Mouse (Mus musculus): ENCODE measurements around the gene Pla2g3. TPM values are rescaled to one million over a fixed set of nuclear protein-coding genes. Genes with fewer than 3 reads are reported as not detected.

Gene Pla2g3
- polyA plus RNA-seq, 1 experiment, result 0.11 TPM

DNA sequence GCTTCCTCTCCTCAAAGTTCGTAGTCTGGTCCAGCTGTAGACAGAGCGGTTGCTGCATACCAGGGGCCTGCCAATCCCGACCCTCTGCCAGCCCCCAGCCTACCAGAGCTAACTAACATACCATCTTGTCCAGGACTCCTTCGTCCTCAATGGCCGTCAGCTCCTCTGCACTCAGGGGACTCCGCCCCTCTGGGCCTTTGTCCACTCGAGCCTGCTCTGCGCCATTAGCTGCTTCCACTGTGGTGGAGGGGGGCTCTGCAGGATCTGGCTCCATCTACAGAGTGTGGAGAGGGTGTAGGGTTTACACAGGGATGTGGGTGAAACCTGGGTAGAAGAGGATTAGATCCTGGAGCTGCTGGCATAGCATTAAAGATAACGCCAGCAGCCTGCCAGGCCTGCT lies 38.1 kb downstream of the Pla2g3 start:
- H3K4me1 ChIP-seq, result peaks cover under 1% of the 10 kb centered on the region; the same call in 1 of the 2 replicates
- no peaks in the 10 kb centered on the region for H3K9me3 ChIP-seq
- no peak overlapping the region for H3K4me3 ChIP-seq (replicated peaks)
- peaks cover 100% of the 10 kb centered on the region for H3K36me3 ChIP-seq (replicated peaks; ENCODE audit: low read length)
- TF ChIP-seq FLI1 (IDR thresholded peaks at IDR 0.05; ENCODE audit: low read length) (no peak), GATA1 (IDR thresholded peaks at IDR 0.05; ENCODE audit: borderline replicate concordance, low read length) (no peak)
- peaks cover 11% of the 10 kb centered on the region for H3K27me3 ChIP-seq (replicated peaks)

GRCm38 (mm10) chr11:3526979-3527738 lies 39.1 kb downstream of the Pla2g3 start:
- peaks cover 8% of the 10 kb centered on the region for H3K27me3 ChIP-seq (replicated peaks)
- H3K9me3 ChIP-seq, result no peaks in the 10 kb centered on the region
- H3K4me3 ChIP-seq (replicated peaks), result no peak overlapping the region
- TF ChIP-seq GATA1 (IDR thresholded peaks at IDR 0.05; ENCODE audit: borderline replicate concordance, low read length), result no peak
- no peak for TF ChIP-seq FLI1 (IDR thresholded peaks at IDR 0.05; ENCODE audit: low read length)
- peaks cover under 1% of the 10 kb centered on the region; the same call in 1 of the 2 replicates for H3K4me1 ChIP-seq
- peaks cover 100% of the 10 kb centered on the region for H3K36me3 ChIP-seq (replicated peaks; ENCODE audit: low read length)

GRCm38 (mm10) chr11:3527766-3528165 lies 39.7 kb downstream of the Pla2g3 start:
- H3K9me3 ChIP-seq, result no peaks in the 10 kb centered on the region
- peaks cover 7% of the 10 kb centered on the region; the same call in 1 of the 2 replicates for H3K4me1 ChIP-seq
- H3K36me3 ChIP-seq (replicated peaks; ENCODE audit: low read length), result peaks cover 100% of the 10 kb centered on the region
- H3K27me3 ChIP-seq (replicated peaks), result peaks cover 5% of the 10 kb centered on the region
- H3K4me3 ChIP-seq (replicated peaks), result no peak overlapping the region
- TF ChIP-seq GATA1 (IDR thresholded peaks at IDR 0.05; ENCODE audit: borderline replicate concordance, low read length), result no peak
- TF ChIP-seq FLI1 (IDR thresholded peaks at IDR 0.05; ENCODE audit: low read length), result no peak

- Histone ChIP-seq H3K36me3 (replicated peaks; ENCODE audit: low read length) (peaks cover 100% of the 10 kb centered on the region), H3K27me3 (replicated peaks) (peaks cover 2% of the 10 kb centered on the region), H3K4me3 (replicated peaks) (no peak overlapping the region), H3K9me3 (no peaks in the 10 kb centered on the region), H3K4me1 (peaks cover 11% of the 10 kb centered on the region; the same call in 1 of the 2 replicates)
- TF ChIP-seq GATA1 (IDR thresholded peaks at IDR 0.05; ENCODE audit: borderline replicate concordance, low read length) (no peak), FLI1 (IDR thresholded peaks at IDR 0.05; ENCODE audit: low read length) (no peak)
These were observed 40.1 kb downstream of the Pla2g3 start for GRCm38 (mm10) chr11:3528208-3528607.

DNA sequence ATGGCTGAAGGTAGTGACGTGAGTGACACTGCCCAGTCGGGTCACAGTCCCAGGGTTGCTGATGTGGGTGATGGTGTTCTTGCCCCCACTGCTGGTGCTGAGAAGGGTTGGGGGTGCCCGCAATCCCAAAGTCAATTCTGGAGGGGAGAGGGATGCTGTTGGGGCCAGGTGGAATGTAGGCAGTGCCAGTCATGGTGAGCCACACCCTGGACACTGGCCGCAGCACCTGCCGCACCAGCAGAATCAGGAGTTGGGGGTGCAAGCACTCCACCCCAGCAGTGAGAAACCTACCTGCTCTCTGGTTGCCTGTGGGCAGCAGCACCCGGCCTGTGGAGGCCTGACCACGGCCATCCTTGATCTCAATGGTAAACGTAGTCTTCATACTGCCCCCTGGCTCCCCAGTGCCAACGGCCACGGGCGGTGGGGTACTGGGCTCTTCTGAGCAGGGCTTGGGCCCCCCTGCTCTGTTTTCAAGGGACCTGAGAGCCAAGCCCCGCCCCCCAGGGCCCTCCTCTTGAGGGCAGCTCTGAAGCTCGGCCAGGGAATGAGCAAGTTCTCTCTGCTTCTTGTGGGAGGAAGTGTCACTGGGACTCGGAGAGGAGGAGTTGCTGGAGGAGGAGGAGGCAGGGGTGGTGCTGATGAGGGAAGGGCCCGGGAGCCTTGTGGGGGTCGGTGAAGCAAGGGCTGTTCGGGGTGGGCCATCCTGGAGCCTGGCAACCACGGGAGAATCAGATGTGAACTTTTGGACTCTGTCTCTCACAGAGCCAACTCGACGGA lies 41.6 kb downstream of the Pla2g3 start:
- peaks cover 100% of the 10 kb centered on the region for H3K36me3 ChIP-seq (replicated peaks; ENCODE audit: low read length)
- no peak for TF ChIP-seq FLI1 (IDR thresholded peaks at IDR 0.05; ENCODE audit: low read length)
- TF ChIP-seq GATA1 (IDR thresholded peaks at IDR 0.05; ENCODE audit: borderline replicate concordance, low read length), result no peak
- peaks cover 2% of the 10 kb centered on the region for H3K27me3 ChIP-seq (replicated peaks)
- H3K9me3 ChIP-seq, result no peaks in the 10 kb centered on the region
- H3K4me3 ChIP-seq (replicated peaks), result no peak overlapping the region
- H3K4me1 ChIP-seq, result peaks cover 15% of the 10 kb centered on the region

GRCm38 (mm10) chr11:3530731-3531130 lies 42.6 kb downstream of the Pla2g3 start:
- H3K4me1 ChIP-seq, result peaks cover 26% of the 10 kb centered on the region
- peaks cover 96% of the 10 kb centered on the region for H3K36me3 ChIP-seq (replicated peaks; ENCODE audit: low read length)
- no peak overlapping the region for H3K4me3 ChIP-seq (replicated peaks)
- peaks cover 2% of the 10 kb centered on the region for H3K27me3 ChIP-seq (replicated peaks)
- H3K9me3 ChIP-seq, result no peaks in the 10 kb centered on the region
- TF ChIP-seq FLI1 (IDR thresholded peaks at IDR 0.05; ENCODE audit: low read length) (no peak), GATA1 (IDR thresholded peaks at IDR 0.05; ENCODE audit: borderline replicate concordance, low read length) (no peak)

DNA sequence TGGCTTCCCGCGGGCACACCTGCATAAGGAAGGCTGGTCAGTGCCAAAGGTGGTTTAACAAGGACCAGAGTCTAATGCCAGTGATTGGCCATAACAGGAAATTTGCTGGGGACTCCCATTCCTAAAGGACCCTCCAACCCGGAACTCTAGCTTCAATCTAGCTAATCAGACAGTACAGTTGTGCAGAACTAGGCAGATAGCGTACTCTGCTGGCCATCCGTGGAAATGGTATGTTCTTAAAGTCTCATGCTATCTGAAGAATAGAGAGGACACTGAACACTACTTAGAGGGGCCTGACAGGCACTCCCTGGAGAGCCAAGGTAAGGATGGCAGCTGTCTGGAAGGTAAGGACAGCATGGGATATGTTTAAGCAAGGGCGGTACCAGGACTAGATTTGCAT lies 43.5 kb downstream of the Pla2g3 start:
- no peaks in the 10 kb centered on the region for H3K9me3 ChIP-seq
- H3K4me3 ChIP-seq (replicated peaks), result no peak overlapping the region
- peaks cover 2% of the 10 kb centered on the region for H3K27me3 ChIP-seq (replicated peaks)
- TF ChIP-seq GATA1 (IDR thresholded peaks at IDR 0.05; ENCODE audit: borderline replicate concordance, low read length) (no peak), FLI1 (IDR thresholded peaks at IDR 0.05; ENCODE audit: low read length) (no peak)
- H3K36me3 ChIP-seq (replicated peaks; ENCODE audit: low read length), result peaks cover 96% of the 10 kb centered on the region
- H3K4me1 ChIP-seq, result peaks cover 35% of the 10 kb centered on the region

DNA sequence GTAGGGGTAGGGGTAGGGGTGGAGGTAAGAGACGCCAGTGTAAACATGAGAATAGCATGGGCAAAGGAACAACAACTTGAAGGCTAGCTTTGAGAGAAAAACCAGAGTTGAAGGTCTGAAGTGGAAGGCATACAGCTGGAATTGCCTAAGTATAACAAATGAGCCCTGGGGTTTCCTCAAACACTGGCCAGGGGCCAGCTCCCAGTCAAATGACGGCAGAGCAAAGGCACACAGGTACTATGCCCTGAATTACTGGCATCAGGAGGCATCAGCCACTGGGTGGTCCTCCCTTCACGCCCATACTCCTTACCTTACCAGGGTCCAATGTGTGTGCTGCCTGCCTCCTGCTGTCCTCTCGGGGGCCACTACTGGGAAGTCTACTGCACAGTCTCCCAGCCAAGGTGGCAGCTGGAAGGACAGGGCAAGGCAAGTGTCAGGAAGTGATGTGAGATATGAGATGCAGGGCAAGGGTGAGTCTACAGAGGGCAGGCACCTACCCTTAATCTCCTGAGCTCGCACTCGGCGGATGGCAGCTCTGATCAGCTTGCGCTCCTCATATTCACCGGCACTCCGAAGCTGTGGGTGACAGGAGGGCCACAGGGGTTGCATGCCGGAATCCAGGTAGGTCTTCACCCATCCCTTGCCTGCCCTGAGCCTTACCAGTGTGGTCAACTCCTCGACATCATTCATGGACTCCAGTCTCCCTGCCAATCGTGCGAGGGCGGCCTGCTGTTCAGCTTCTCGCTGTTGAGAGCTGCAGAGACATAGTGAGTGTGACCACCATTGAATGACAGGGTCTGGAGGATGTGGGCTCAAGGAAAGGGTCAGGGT lies 44.2 kb downstream of the Pla2g3 start:
- peaks cover 2% of the 10 kb centered on the region for H3K27me3 ChIP-seq (replicated peaks)
- peaks cover 96% of the 10 kb centered on the region for H3K36me3 ChIP-seq (replicated peaks; ENCODE audit: low read length)
- H3K4me1 ChIP-seq, result peaks cover 41% of the 10 kb centered on the region

GRCm38 (mm10) chr11:3533406-3533932 lies 45.4 kb downstream of the Pla2g3 start:
- Histone ChIP-seq H3K4me3 (replicated peaks) (no peak overlapping the region), H3K27me3 (replicated peaks) (peaks cover 2% of the 10 kb centered on the region), H3K9me3 (no peaks in the 10 kb centered on the region), H3K36me3 (replicated peaks; ENCODE audit: low read length) (peaks cover 94% of the 10 kb centered on the region), H3K4me1 (peaks cover 53% of the 10 kb centered on the region)
- TF ChIP-seq GATA1 (IDR thresholded peaks at IDR 0.05; ENCODE audit: borderline replicate concordance, low read length) (no peak), FLI1 (IDR thresholded peaks at IDR 0.05; ENCODE audit: low read length) (no peak)

More for the DNA sequence above, 44.2 kb downstream of the Pla2g3 start:
- Histone ChIP-seq H3K4me3 (replicated peaks) (peak overlapping the region; percentile 1), H3K9me3 (no peaks in the 10 kb centered on the region)
- TF ChIP-seq GATA1 (IDR thresholded peaks at IDR 0.05; ENCODE audit: borderline replicate concordance, low read length), result no peak
- TF ChIP-seq FLI1 (IDR thresholded peaks at IDR 0.05; ENCODE audit: low read length), result no peak
